Mouse (Mus musculus): ENCODE results near the gene Immp2l.

GRCm38 (mm10) chr12:41487005-41487404 lies 463.1 kb downstream of the Immp2l start:
- TF ChIP-seq ZC3H11A (IDR thresholded peaks at IDR 0.05; ENCODE audit: borderline replicate concordance, low read depth, low read length) = peak; percentile 83; the same call in 1 of the 2 replicates
- TF ChIP-seq CHD2 (IDR thresholded peaks at IDR 0.05; ENCODE audit: low read depth, low read length) = no peak
- TF ChIP-seq HCFC1 (IDR thresholded peaks at IDR 0.05; ENCODE audit: borderline replicate concordance, insufficient read depth, low read length) = no peak

All from ES-E14 (cell line).